Mouse (Mus musculus): Measurements from ENCODE around the gene Ect2l.

DNA sequence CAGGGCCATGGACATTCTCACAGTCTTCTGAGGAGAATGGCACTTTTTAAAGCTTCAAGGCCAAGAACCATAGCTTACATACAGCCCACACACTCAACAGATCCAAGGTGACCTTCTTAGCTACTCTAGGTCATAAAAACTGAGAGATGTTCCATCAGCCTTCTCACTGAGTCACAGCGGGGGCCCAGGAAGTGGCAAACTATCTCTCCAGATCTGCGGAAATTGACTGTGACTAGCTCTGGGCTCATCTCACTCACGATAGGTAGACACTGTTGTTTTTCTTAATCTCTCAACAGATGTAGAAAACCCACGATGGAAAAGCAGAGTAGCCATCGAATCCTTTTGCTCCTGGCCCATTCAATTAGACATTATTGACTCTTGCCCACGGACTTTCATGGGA lies 68.5 kb downstream of the Ect2l start:
- TF ChIP-seq POLR2A (IDR thresholded peaks at IDR 0.05; ENCODE audit: borderline replicate concordance, extremely low read depth, low read depth, low read length) (no peak), CTCF (IDR thresholded peaks at IDR 0.05; ENCODE audit: insufficient read depth, low read length) (no peak)

Data from lung, adult 2 months (tissue).